Mouse (Mus musculus): ENCODE measurements around the gene Smg5. TPM values are rescaled to one million over a fixed set of nuclear protein-coding genes. Genes with fewer than 3 reads are reported as not detected.

The Smg5 gene
- polyA plus RNA-seq, 1 experiment from 2014 or later = 34.3 TPM

- H3K9ac ChIP-seq (ENCODE audit: low read length) = no peak overlapping the region
- H3K27ac ChIP-seq (replicated peaks in 1 of 2; ENCODE audit: control insufficient read depth in 1 of 2, insufficient read depth in 1 of 2, low read depth in 2 of 2, low read length in 2 of 2) = no peak overlapping the region
- H3K9me3 ChIP-seq (ENCODE audit: control insufficient read depth, low read length) = no peaks in the 10 kb centered on the region
- no peaks in the 10 kb centered on the region for H3K27me3 ChIP-seq (ENCODE audit: control insufficient read depth, insufficient read depth, low read length)
- 91% methylated on average over 10 of the region's 10 CpGs for WGBS
- peaks cover 30% of the 10 kb centered on the region for H3K36me3 ChIP-seq (ENCODE audit: control insufficient read depth, insufficient read depth, low read length)
- H3K4me3 ChIP-seq (ENCODE audit: control insufficient read depth in 1 of 2, insufficient read depth in 1 of 2, low read depth in 1 of 2, low read length in 2 of 2) = no peak overlapping the region
- H3K4me2 ChIP-seq (ENCODE audit: low read length) = no peak overlapping the region
- ATAC-seq (ENCODE audit: insufficient number of reproducible peaks, insufficient read depth, low FRiP score, low read depth) = no peak
- H3K4me1 ChIP-seq (ENCODE audit: control insufficient read depth in 2 of 2, insufficient read depth in 2 of 2, low read length in 2 of 2) = peaks cover 0 to 10% of the 10 kb centered on the region in 2 experiments; a peak in 2 of 4 replicates
These were observed 67.6 kb downstream of the Smg5 start for GRCm38 (mm10) chr3:88403522-88404230.

- ATAC-seq (ENCODE audit: insufficient number of reproducible peaks, insufficient read depth, low FRiP score, low read depth) = no peak
- Histone ChIP-seq H3K27me3 (ENCODE audit: control insufficient read depth, insufficient read depth, low read length) (no peaks in the 10 kb centered on the region), H3K27ac (replicated peaks in 1 of 2; ENCODE audit: control insufficient read depth in 1 of 2, insufficient read depth in 1 of 2, low read depth in 2 of 2, low read length in 2 of 2) (no peak overlapping the region), H3K4me2 (ENCODE audit: low read length) (no peak overlapping the region), H3K36me3 (ENCODE audit: control insufficient read depth, insufficient read depth, low read length) (peaks cover 26% of the 10 kb centered on the region), H3K4me1 (ENCODE audit: control insufficient read depth in 2 of 2, insufficient read depth in 2 of 2, low read length in 2 of 2) (peaks cover 8 to 22% of the 10 kb centered on the region in 2 experiments), H3K9me3 (ENCODE audit: control insufficient read depth, low read length) (no peaks in the 10 kb centered on the region), H3K9ac (ENCODE audit: low read length) (no peak overlapping the region), H3K4me3 (ENCODE audit: control insufficient read depth in 1 of 2, insufficient read depth in 1 of 2, low read depth in 1 of 2, low read length in 2 of 2) (no peak overlapping the region)
- 4% methylated on average over 2 of the region's 2 CpGs for WGBS
These were observed 71.0 kb downstream of the Smg5 start for GRCm38 (mm10) chr3:88407090-88407489.

GRCm38 (mm10) chr3:88407529-88407928 lies 71.5 kb downstream of the Smg5 start:
- H3K9ac ChIP-seq (ENCODE audit: low read length) = no peak overlapping the region
- 53% methylated on average over 7 of the region's 7 CpGs for WGBS
- H3K9me3 ChIP-seq (ENCODE audit: control insufficient read depth, low read length) = no peaks in the 10 kb centered on the region
- H3K4me3 ChIP-seq (ENCODE audit: control insufficient read depth in 1 of 2, insufficient read depth in 1 of 2, low read depth in 1 of 2, low read length in 2 of 2) = no peak overlapping the region
- no peak overlapping the region for H3K4me2 ChIP-seq (ENCODE audit: low read length)
- H3K27me3 ChIP-seq (ENCODE audit: control insufficient read depth, insufficient read depth, low read length) = no peaks in the 10 kb centered on the region
- peaks cover 31% of the 10 kb centered on the region for H3K36me3 ChIP-seq (ENCODE audit: control insufficient read depth, insufficient read depth, low read length)
- ATAC-seq (ENCODE audit: insufficient number of reproducible peaks, insufficient read depth, low FRiP score, low read depth) = no peak
- H3K27ac ChIP-seq (replicated peaks in 1 of 2; ENCODE audit: control insufficient read depth in 1 of 2, insufficient read depth in 1 of 2, low read depth in 2 of 2, low read length in 2 of 2) = no peak overlapping the region
- H3K4me1 ChIP-seq (ENCODE audit: control insufficient read depth in 2 of 2, insufficient read depth in 2 of 2, low read length in 2 of 2) = peaks cover 8 to 22% of the 10 kb centered on the region in 2 experiments

GRCm38 (mm10) chr3:88408953-88409352 lies 72.9 kb downstream of the Smg5 start:
- whole genome bisulfite sequencing = 51% methylated on average over 5 of the region's 5 CpGs
- Histone ChIP-seq H3K4me1 (ENCODE audit: control insufficient read depth in 2 of 2, insufficient read depth in 2 of 2, low read length in 2 of 2) (peaks cover 8 to 22% of the 10 kb centered on the region in 2 experiments), H3K27me3 (ENCODE audit: control insufficient read depth, insufficient read depth, low read length) (no peaks in the 10 kb centered on the region), H3K36me3 (ENCODE audit: control insufficient read depth, insufficient read depth, low read length) (peaks cover 34% of the 10 kb centered on the region), H3K4me2 (ENCODE audit: low read length) (peak overlapping the region; percentile 83), H3K9me3 (ENCODE audit: control insufficient read depth, low read length) (no peaks in the 10 kb centered on the region), H3K9ac (ENCODE audit: low read length) (peak overlapping the region; percentile 93), H3K4me3 (ENCODE audit: control insufficient read depth in 1 of 2, insufficient read depth in 1 of 2, low read depth in 1 of 2, low read length in 2 of 2) (peak overlapping the region; percentile 71 to 80), H3K27ac (replicated peaks in 1 of 2; ENCODE audit: control insufficient read depth in 1 of 2, insufficient read depth in 1 of 2, low read depth in 2 of 2, low read length in 2 of 2) (peak overlapping the region; percentile 99; a peak in 2 of 4 replicates)
- no peak for ATAC-seq (ENCODE audit: insufficient number of reproducible peaks, insufficient read depth, low FRiP score, low read depth)

- peak within 1 kb of the TSS; percentile 99 for H3K27ac ChIP-seq (replicated peaks in 1 of 2; ENCODE audit: control insufficient read depth in 1 of 2, insufficient read depth in 1 of 2, low read depth in 2 of 2, low read length in 2 of 2)
- peaks cover 39% of the 10 kb centered on the region for H3K36me3 ChIP-seq (ENCODE audit: control insufficient read depth, insufficient read depth, low read length)
- ATAC-seq (ENCODE audit: insufficient number of reproducible peaks, insufficient read depth, low FRiP score, low read depth) = peak; percentile 89
- H3K9me3 ChIP-seq (ENCODE audit: control insufficient read depth, low read length) = no peaks in the 10 kb centered on the region
- peaks cover 8 to 22% of the 10 kb centered on the region in 2 experiments for H3K4me1 ChIP-seq (ENCODE audit: control insufficient read depth in 2 of 2, insufficient read depth in 2 of 2, low read length in 2 of 2)
- H3K4me3 ChIP-seq (ENCODE audit: control insufficient read depth in 1 of 2, insufficient read depth in 1 of 2, low read depth in 1 of 2, low read length in 2 of 2) = peak within 1 kb of the TSS; percentile 71 to 80
- H3K4me2 ChIP-seq (ENCODE audit: low read length) = peak within 1 kb of the TSS; percentile 83
- peak within 1 kb of the TSS; percentile 93 for H3K9ac ChIP-seq (ENCODE audit: low read length)
- WGBS = under 1% methylated on average over 54 of the region's 54 CpGs
- no peaks in the 10 kb centered on the region for H3K27me3 ChIP-seq (ENCODE audit: control insufficient read depth, insufficient read depth, low read length)
These were observed 73.9 kb downstream of the Smg5 start, which contains the start of gene Pmf1 for GRCm38 (mm10) chr3:88409741-88410644. TSS of gene Pmf1 (minus strand) at chr3:88410331.

GRCm38 (mm10) chr3:88410645-88411031 lies 74.6 kb downstream of the Smg5 start:
- H3K36me3 ChIP-seq (ENCODE audit: control insufficient read depth, insufficient read depth, low read length) = peaks cover 42% of the 10 kb centered on the region
- 18% methylated on average over 7 of the region's 7 CpGs for whole genome bisulfite sequencing
- peak overlapping the region; percentile 93 for H3K9ac ChIP-seq (ENCODE audit: low read length)
- no peaks in the 10 kb centered on the region for H3K9me3 ChIP-seq (ENCODE audit: control insufficient read depth, low read length)
- H3K4me3 ChIP-seq (ENCODE audit: control insufficient read depth in 1 of 2, insufficient read depth in 1 of 2, low read depth in 1 of 2, low read length in 2 of 2) = peak overlapping the region; percentile 71 to 80; a peak in 3 of 4 replicates
- peaks cover 8 to 22% of the 10 kb centered on the region in 2 experiments for H3K4me1 ChIP-seq (ENCODE audit: control insufficient read depth in 2 of 2, insufficient read depth in 2 of 2, low read length in 2 of 2)
- H3K27me3 ChIP-seq (ENCODE audit: control insufficient read depth, insufficient read depth, low read length) = no peaks in the 10 kb centered on the region
- peak overlapping the region; percentile 40 to 99 for H3K27ac ChIP-seq (replicated peaks in 1 of 2; ENCODE audit: control insufficient read depth in 1 of 2, insufficient read depth in 1 of 2, low read depth in 2 of 2, low read length in 2 of 2)
- no peak for ATAC-seq (ENCODE audit: insufficient number of reproducible peaks, insufficient read depth, low FRiP score, low read depth)
- peak overlapping the region; percentile 83 for H3K4me2 ChIP-seq (ENCODE audit: low read length)

- Histone ChIP-seq H3K27ac (replicated peaks in 1 of 2; ENCODE audit: control insufficient read depth in 1 of 2, insufficient read depth in 1 of 2, low read depth in 2 of 2, low read length in 2 of 2) (no peak overlapping the region), H3K4me2 (ENCODE audit: low read length) (no peak overlapping the region), H3K27me3 (ENCODE audit: control insufficient read depth, insufficient read depth, low read length) (no peaks in the 10 kb centered on the region), H3K9me3 (ENCODE audit: control insufficient read depth, low read length) (no peaks in the 10 kb centered on the region), H3K4me1 (ENCODE audit: control insufficient read depth in 2 of 2, insufficient read depth in 2 of 2, low read length in 2 of 2) (peaks cover 8 to 22% of the 10 kb centered on the region in 2 experiments), H3K4me3 (ENCODE audit: control insufficient read depth in 1 of 2, insufficient read depth in 1 of 2, low read depth in 1 of 2, low read length in 2 of 2) (no peak overlapping the region), H3K9ac (ENCODE audit: low read length) (no peak overlapping the region), H3K36me3 (ENCODE audit: control insufficient read depth, insufficient read depth, low read length) (peaks cover 52% of the 10 kb centered on the region)
- ATAC-seq (ENCODE audit: insufficient number of reproducible peaks, insufficient read depth, low FRiP score, low read depth) = no peak
- 87% methylated on average over 4 of the region's 4 CpGs for WGBS
These were observed 75.6 kb downstream of the Smg5 start for GRCm38 (mm10) chr3:88411681-88412080.
